Mouse (Mus musculus) stomach, postnatal 0 days (tissue): ENCODE data around the gene Celf2. TPM values are rescaled to one million over a fixed set of nuclear protein-coding genes. Genes with fewer than 3 reads are reported as not detected.

ENCODE experiments used
- ATAC-seq: fragments of 200-750 bp; cut with Nextera tagmentation; 2 replicates; pipeline ENCODE4 v1.8.0; 2017; ENCODE audit not compliant: low FRiP score, low TSS enrichment
- DNase-seq: peaks from one replicate; pipeline ENCODE4 v3.0.0-alpha.2; 2016; ENCODE audit warnings: low spot score
- H3K27ac ChIP-seq: fragments of 300-500 bp; sonication (generic); replicated peaks from 2 replicates; pipeline ENCODE4 v1.5.1; 2014; ENCODE audit warnings: mild to moderate bottlenecking, control low read depth
- H3K27me3 ChIP-seq: fragments of 300-500 bp; sonication (generic); 2 replicates; pipeline ENCODE4 v1.6.1; 2014; ENCODE audit warnings: low read length; ENCODE audit not compliant: control insufficient read depth, insufficient read depth
- H3K36me3 ChIP-seq: fragments of 300-500 bp; sonication (generic); 2 replicates; pipeline ENCODE4 v1.6.1; 2014; ENCODE audit warnings: low read length, mixed read lengths; ENCODE audit not compliant: control insufficient read depth, insufficient read depth
- H3K4me1 ChIP-seq: fragments of 300-500 bp; sonication (generic); replicated peaks from 2 replicates; pipeline ENCODE4 v1.6.1; 2014; ENCODE audit warnings: antibody characterized with exemption; ENCODE audit not compliant: control insufficient read depth, insufficient read depth
- H3K4me2 ChIP-seq: fragments of 300-500 bp; sonication (generic); replicated peaks from 2 replicates; pipeline ENCODE4 v1.6.1; 2014; ENCODE audit warnings: low read depth, mild to moderate bottlenecking, control low read depth, moderate library complexity
- H3K4me3 ChIP-seq: fragments of 300-500 bp; sonication (generic); 2 replicates; pipeline ENCODE4 v1.5.1; 2014; ENCODE audit warnings: low read depth, low read length, control low read depth
- H3K9ac ChIP-seq: fragments of 300-500 bp; sonication (generic); 2 replicates; pipeline ENCODE4 v1.6.1; 2014; ENCODE audit warnings: mild to moderate bottlenecking, low read length, control low read depth, mixed read lengths
- H3K9me3 ChIP-seq: fragments of 300-500 bp; sonication (generic); 2 replicates; pipeline ENCODE4 v1.6.1; 2016; ENCODE audit warnings: low read length; ENCODE audit not compliant: control insufficient read depth
- CTCF ChIP-seq: IDR thresholded peaks from 2 replicates; pipeline ENCODE4 v1.5.1; 2016; ENCODE audit warnings: antibody characterized with exemption, low read depth, mild to moderate bottlenecking, moderate library complexity
- EP300 ChIP-seq: optimal IDR thresholded peaks from 2 replicates; pipeline ENCODE3; 2016; ENCODE audit warnings: antibody characterized with exemption
- WGBS: fragments of 180-500 bp; shearing (Covaris S2); extraction: QIAGEN DNeasy Blood & Tissue Kit; methylation state at CpG from one replicate; pipeline ENCODE4 v1.1.7; 2014; 5-methylcytosine and 5-hydroxymethylcytosine counted together
- polyA plus RNA-seq: library from polyadenylated mRNA; unstranded; fragments of >200 nt; fragmentation: Nextera tagmentation; extraction: Ambion mirVana; gene quantifications from 2 replicates; pipeline ENCODE4 v1.2.1, GENCODE M21; 2015

Celf2 gene
- polyA plus RNA-seq, 1 experiment from 2014 or later, result 23.4 TPM

GRCm38 (mm10) chr2:6985706-6986105 is 523.7 kb downstream of the Celf2 start:
- no peak overlapping the region for H3K9ac ChIP-seq
- 60% methylated on average over 4 of the region's 4 CpGs for WGBS
- H3K4me2 ChIP-seq, result no peak overlapping the region
- H3K27me3 ChIP-seq, result no peaks in the 10 kb centered on the region
- TF ChIP-seq CTCF (no peak), EP300 (no peak)
- no peaks in the 10 kb centered on the region for H3K36me3 ChIP-seq
- no peaks in the 10 kb centered on the region for H3K4me1 ChIP-seq
- ATAC-seq (no peak), DNase-seq (no peak)
- H3K9me3 ChIP-seq, result no peaks in the 10 kb centered on the region
- no peak overlapping the region for H3K27ac ChIP-seq
- H3K4me3 ChIP-seq, result no peak overlapping the region

GRCm38 (mm10) chr2:6983902-6984301 is 525.5 kb downstream of the Celf2 start:
- TF ChIP-seq CTCF, result no peak
- no peak for TF ChIP-seq EP300
- no peak overlapping the region for H3K27ac ChIP-seq
- no peaks in the 10 kb centered on the region for H3K9me3 ChIP-seq
- DNase-seq, result no peak
- no peak for ATAC-seq
- H3K4me2 ChIP-seq, result no peak overlapping the region
- H3K9ac ChIP-seq, result no peak overlapping the region
- 84% methylated on average over 6 of the region's 6 CpGs for WGBS
- no peaks in the 10 kb centered on the region for H3K27me3 ChIP-seq
- H3K36me3 ChIP-seq, result no peaks in the 10 kb centered on the region
- H3K4me1 ChIP-seq, result no peaks in the 10 kb centered on the region
- H3K4me3 ChIP-seq, result no peak overlapping the region

GRCm38 (mm10) chr2:6976300-6976699 is 533.1 kb downstream of the Celf2 start:
- ATAC-seq, result no peak
- H3K4me2 ChIP-seq, result no peak overlapping the region
- DNase-seq, result no peak
- H3K4me3 ChIP-seq, result no peak overlapping the region
- TF ChIP-seq EP300 (no peak), CTCF (no peak)
- H3K9me3 ChIP-seq, result no peaks in the 10 kb centered on the region
- H3K27me3 ChIP-seq, result no peaks in the 10 kb centered on the region
- no peak overlapping the region for H3K9ac ChIP-seq
- 92% methylated on average over 2 of the region's 2 CpGs for WGBS
- H3K4me1 ChIP-seq, result no peaks in the 10 kb centered on the region
- H3K27ac ChIP-seq, result no peak overlapping the region
- H3K36me3 ChIP-seq, result no peaks in the 10 kb centered on the region

GRCm38 (mm10) chr2:6969228-6969627 is 540.1 kb downstream of the Celf2 start:
- Histone ChIP-seq H3K4me2 (no peak overlapping the region), H3K27ac (no peak overlapping the region), H3K4me1 (no peaks in the 10 kb centered on the region), H3K36me3 (no peaks in the 10 kb centered on the region), H3K9ac (no peak overlapping the region), H3K4me3 (no peak overlapping the region), H3K9me3 (no peaks in the 10 kb centered on the region), H3K27me3 (no peaks in the 10 kb centered on the region)
- ATAC-seq (no peak), DNase-seq (no peak)
- TF ChIP-seq CTCF (no peak), EP300 (no peak)
- 78% methylated on average over 6 of the region's 6 CpGs for WGBS

GRCm38 (mm10) chr2:6965243-6965642 is 544.1 kb downstream of the Celf2 start:
- Histone ChIP-seq H3K27me3 (no peaks in the 10 kb centered on the region), H3K4me1 (no peaks in the 10 kb centered on the region), H3K27ac (no peak overlapping the region), H3K36me3 (no peaks in the 10 kb centered on the region), H3K9me3 (no peaks in the 10 kb centered on the region), H3K4me3 (no peak overlapping the region), H3K9ac (no peak overlapping the region), H3K4me2 (no peak overlapping the region)
- no peak for TF ChIP-seq EP300
- no peak for TF ChIP-seq CTCF
- no peak for ATAC-seq
- DNase-seq, result no peak

GRCm38 (mm10) chr2:6950702-6951101 is 558.7 kb downstream of the Celf2 start:
- H3K9ac ChIP-seq, result no peak overlapping the region
- H3K4me2 ChIP-seq, result no peak overlapping the region
- WGBS, result 60% methylated on average over 4 of the region's 4 CpGs
- no peak for ATAC-seq
- H3K4me1 ChIP-seq, result no peaks in the 10 kb centered on the region
- no peaks in the 10 kb centered on the region for H3K36me3 ChIP-seq
- no peaks in the 10 kb centered on the region for H3K27me3 ChIP-seq
- no peaks in the 10 kb centered on the region for H3K9me3 ChIP-seq
- no peak overlapping the region for H3K27ac ChIP-seq
- no peak for TF ChIP-seq EP300
- no peak for TF ChIP-seq CTCF
- H3K4me3 ChIP-seq, result no peak overlapping the region
- no peak for DNase-seq
